Comparison of ENCODE assay signal across 7 mouse cellular contexts in genomic region chr13:112465585-112465984, GRCm38 (mm10). TPM values are rescaled to one million over a fixed set of nuclear protein-coding genes. Genes with fewer than 3 reads are reported as not detected.
DNase-seq lines count a peak whose midpoint lies in the region; ATAC-seq and TF ChIP-seq lines count a peak whose summit lies in the region.

No protein-coding gene starts in this region.

- no peak for TF ChIP-seq CTCF in left cerebral cortex, adult 2 months (IDR thresholded peaks at IDR 0.05)

- intact Hi-C loops in left cerebral cortex, adult 2 months (cut with DNase I) = loop anchor here (5.0 to 10.0 kb wide), 2 partner anchors 158 to 971 kb away; partner anchors contain the start of gene Gpbp1
- intact Hi-C loops in left cerebral cortex, postnatal 25 days (cut with DNase I) = no loop called here

- peaks cover 24% of the 10 kb centered on the region for H3K4me1 ChIP-seq in embryonic facial prominence, embryonic 12.5 days
- peaks cover 6% of the 10 kb centered on the region for H3K4me1 ChIP-seq in hindbrain, embryonic 16.5 days (ENCODE audit: control insufficient read depth, insufficient read depth, low read depth, low read length)

- ATAC-seq in embryonic facial prominence, embryonic 12.5 days (ENCODE audit: insufficient number of reproducible peaks, insufficient read depth, low FRiP score, low TSS enrichment) = no peak
- ATAC-seq in hindbrain, embryonic 16.5 days = no peak

- H3K36me3 ChIP-seq in embryonic facial prominence, embryonic 12.5 days = no peaks in the 10 kb centered on the region
- no peaks in the 10 kb centered on the region for H3K36me3 ChIP-seq in hindbrain, embryonic 16.5 days (ENCODE audit: control insufficient read depth, insufficient read depth, low read length)

- H3K9ac ChIP-seq in embryonic facial prominence, embryonic 12.5 days = no peak overlapping the region
- no peak overlapping the region for H3K9ac ChIP-seq in hindbrain, embryonic 16.5 days (ENCODE audit: low read depth, low read length)

- H3K27me3 ChIP-seq in embryonic facial prominence, embryonic 12.5 days = no peaks in the 10 kb centered on the region
- H3K27me3 ChIP-seq in hindbrain, embryonic 16.5 days (replicated peaks; ENCODE audit: control insufficient read depth, insufficient read depth, low read length) = no peaks in the 10 kb centered on the region

- no peaks in the 10 kb centered on the region for H3K9me3 ChIP-seq in embryonic facial prominence, embryonic 12.5 days
- H3K9me3 ChIP-seq in hindbrain, embryonic 16.5 days (ENCODE audit: control insufficient read depth, low read length) = no peaks in the 10 kb centered on the region

- H3K27ac ChIP-seq in left cerebral cortex, adult 2 months = no peak overlapping the region
- H3K27ac ChIP-seq in embryonic facial prominence, embryonic 12.5 days = no peak overlapping the region
- no peak overlapping the region for H3K27ac ChIP-seq in hindbrain, embryonic 16.5 days (ENCODE audit: low read depth, low read length)

- peak overlapping the region; percentile 81 for H3K4me2 ChIP-seq in embryonic facial prominence, embryonic 12.5 days (replicated peaks)
- peak overlapping the region; percentile 38 for H3K4me2 ChIP-seq in hindbrain, embryonic 16.5 days (ENCODE audit: low read length)

- H3K4me3 ChIP-seq in left cerebral cortex, adult 2 months = peak overlapping the region; percentile 97
- peak overlapping the region; percentile 13; the same call in 1 of the 2 replicates for H3K4me3 ChIP-seq in embryonic facial prominence, embryonic 12.5 days
- no peak overlapping the region for H3K4me3 ChIP-seq in hindbrain, embryonic 16.5 days (ENCODE audit: low read length)

- no peak for DNase-seq in left cerebral cortex, adult 2 months (ENCODE audit: extremely low spot score in 1 of 2, low spot score in 2 of 2)
- no peak for DNase-seq in left cerebral cortex, postnatal 25 days (ENCODE audit: low spot score in 2 of 2)
- DNase-seq in naive thymus-derived CD4-positive, alpha-beta T cell, adult 2 months (ENCODE audit: low read depth) = peak; percentile 60
- no peak for DNase-seq in testis, postnatal 10 days (ENCODE audit: low spot score)
- DNase-seq in yolk sac, embryonic 10.5 days (ENCODE audit: low spot score) = no peak

- 55% methylated on average over 2 of the region's 2 CpGs for WGBS in embryonic facial prominence, embryonic 12.5 days
- WGBS in hindbrain, embryonic 16.5 days = 70% methylated on average over 2 of the region's 2 CpGs

RNA-seq across cellular contexts. Expression of gene Il6st, which starts 1.7 kb away (rescaled TPM):
- total RNA-seq in left cerebral cortex, adult 2 months (2021) = 10 to 100 TPM; 73.3 to 80.1 TPM
- 10 to 100 TPM; 85.9 to 91.3 TPM for total RNA-seq in left cerebral cortex, postnatal 25 days (2021)
- polyA plus RNA-seq in embryonic facial prominence, embryonic 12.5 days (2016; fragmentation: Nextera tagmentation; extraction: Ambion mirVana) = 43.7 and 45.9 TPM in 2 replicates
- polyA plus RNA-seq in hindbrain, embryonic 16.5 days (2015; fragmentation: Nextera tagmentation; extraction: Ambion mirVana) = 21.5 and 27.1 TPM in 2 replicates
